1 mouse cellular context compared by ENCODE assay signal in the genomic region with DNA sequence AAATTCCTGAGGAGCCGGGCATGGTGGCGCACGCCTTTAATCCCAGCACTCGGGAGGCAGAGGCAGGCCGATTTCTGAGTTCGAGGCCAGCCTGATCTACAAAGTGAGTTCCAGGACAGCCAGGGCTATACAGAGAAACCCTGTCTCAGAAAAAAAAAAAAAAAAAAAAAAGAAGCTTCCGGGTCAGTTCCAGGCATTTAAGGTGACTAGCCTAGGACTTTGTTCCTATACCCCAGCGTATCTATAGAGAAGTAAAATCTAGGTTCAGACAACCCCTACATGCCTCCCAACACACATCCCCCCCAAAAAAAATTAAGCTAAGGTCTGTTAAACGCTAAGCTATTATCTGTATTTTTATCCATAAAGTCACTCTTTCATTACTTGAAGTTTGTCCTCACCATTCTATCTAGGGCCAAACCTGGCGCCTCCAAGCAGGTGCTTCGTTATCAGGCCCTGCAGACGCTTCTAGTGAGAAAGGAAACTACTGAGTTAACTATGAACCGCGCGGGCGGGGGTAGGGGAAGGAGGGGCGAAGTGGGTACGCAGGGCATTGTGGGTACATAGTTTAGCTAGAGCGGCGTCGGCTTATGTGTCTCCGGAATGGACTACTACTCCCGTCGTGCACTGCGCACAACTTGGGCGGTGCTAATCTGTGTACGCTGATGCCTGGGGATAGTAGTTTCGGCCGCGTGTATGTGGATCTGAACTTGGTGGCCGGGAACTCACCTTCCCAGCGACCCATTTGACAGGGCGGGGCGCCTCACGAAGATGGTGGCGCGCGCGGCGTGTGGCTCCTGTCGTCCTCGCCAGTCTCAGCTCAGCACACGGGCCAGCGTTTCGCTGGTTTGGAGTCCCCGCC.
A peak's percentile ranks its signal among the peaks of the same experiment; 100 is the strongest.
TF ChIP-seq lines count a peak whose summit lies in the region.

A gene (plus strand): TSS at position 669 of the 859 bp plus-strand sequence.

TF ChIP-seq in MEL, 35 proteins besides CTCF, POLR2A, EP300 and RAD21 (continued from another document):
- TF ChIP-seq TBP (IDR thresholded peaks at IDR 0.05; ENCODE audit: low read depth, low read length) (peak; percentile 90), ETS1 (IDR thresholded peaks at IDR 0.05; ENCODE audit: low read depth, low read length) (peak; percentile 95), POLR2AphosphoS5 (IDR thresholded peaks at IDR 0.05; ENCODE audit: borderline replicate concordance, low read depth, low read length) (peak; percentile 83; the same call in 1 of the 2 replicates), ELF1 (IDR thresholded peaks at IDR 0.05; ENCODE audit: low read depth, low read length) (no peak; the same call in 1 of the 2 replicates), NRF1 (IDR thresholded peaks at IDR 0.05; ENCODE audit: insufficient read depth, low read depth, low read length, poor library complexity, severe bottlenecking) (peak; percentile 58; the same call in 1 of the 2 replicates)
